Mouse (Mus musculus) megakaryocyte, embryonic 14.5 days (primary cell): Measurements from ENCODE around the gene Enpp1.

Experiments used
- FLI1 ChIP-seq: IDR thresholded peaks from 2 replicates; pipeline ENCODE4 v1.6.1; 2012; ENCODE audit warnings: low read length, inconsistent platforms, mixed read lengths
- GATA1 ChIP-seq: IDR thresholded peaks from 3 replicates; pipeline ENCODE4 v1.6.1; 2012; ENCODE audit warnings: mixed read lengths, low read length, inconsistent platforms, borderline replicate concordance

DNA sequence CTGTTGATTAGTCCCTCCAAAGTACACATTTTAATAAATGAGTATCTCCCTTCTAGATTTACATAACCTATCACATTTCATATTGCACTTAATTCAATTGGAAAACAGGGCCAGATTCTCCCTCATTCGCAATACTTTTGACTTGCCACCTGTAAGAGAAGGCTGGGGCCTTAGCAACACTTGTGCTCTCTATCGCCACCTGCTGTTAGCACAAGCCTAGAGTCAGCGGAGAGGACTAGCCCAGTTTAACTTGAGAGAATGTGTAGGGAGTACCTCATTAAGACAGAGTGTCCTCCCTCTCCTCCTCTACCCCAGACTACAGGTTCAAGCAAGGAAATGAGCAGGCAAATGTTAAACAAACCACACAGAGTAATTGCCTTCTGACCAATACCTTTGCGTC lies 120.8 kb downstream of the Enpp1 start:
- no peak for TF ChIP-seq FLI1
- no peak for TF ChIP-seq GATA1
